Mouse (Mus musculus) kidney, adult 18-20 months (tissue): ENCODE measurements around the gene Cep131.

Experiments used
- DNase-seq: peaks from one replicate; pipeline ENCODE4 v3.0.0; 2021

The Cep131 gene

DNA sequence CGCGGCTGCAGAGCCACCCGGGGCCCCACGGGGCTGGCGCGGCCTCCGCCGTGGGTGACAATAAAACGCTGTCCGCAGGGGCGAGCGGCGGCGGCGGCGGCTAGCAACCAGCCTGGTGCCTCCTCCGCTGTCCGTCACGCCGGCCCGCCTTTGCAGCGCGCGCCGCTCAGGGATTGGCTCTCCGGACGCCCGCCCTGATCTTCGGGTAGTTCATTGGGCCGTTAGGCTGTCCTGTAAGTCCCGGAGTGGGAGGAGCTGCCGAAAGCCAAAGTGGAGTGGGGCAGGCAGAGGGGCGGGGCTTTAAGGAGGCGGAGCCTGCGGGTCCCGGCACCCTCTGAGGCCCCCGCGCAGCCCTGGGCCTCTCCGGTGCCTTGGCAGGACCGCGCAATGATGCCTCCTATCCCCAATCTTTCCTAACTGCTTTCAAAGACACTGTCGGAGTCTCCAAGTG is at the start of gene Cep131:
Gene Cep131, minus strand, starts transcription at position 126 of the 451 bp plus-strand sequence.
- DNase-seq, result peak; percentile 99

GRCm38 (mm10) chr11:120136195-120136594 is 49.6 kb upstream of the Cep131 start:
- DNase-seq, result no peak

DNA sequence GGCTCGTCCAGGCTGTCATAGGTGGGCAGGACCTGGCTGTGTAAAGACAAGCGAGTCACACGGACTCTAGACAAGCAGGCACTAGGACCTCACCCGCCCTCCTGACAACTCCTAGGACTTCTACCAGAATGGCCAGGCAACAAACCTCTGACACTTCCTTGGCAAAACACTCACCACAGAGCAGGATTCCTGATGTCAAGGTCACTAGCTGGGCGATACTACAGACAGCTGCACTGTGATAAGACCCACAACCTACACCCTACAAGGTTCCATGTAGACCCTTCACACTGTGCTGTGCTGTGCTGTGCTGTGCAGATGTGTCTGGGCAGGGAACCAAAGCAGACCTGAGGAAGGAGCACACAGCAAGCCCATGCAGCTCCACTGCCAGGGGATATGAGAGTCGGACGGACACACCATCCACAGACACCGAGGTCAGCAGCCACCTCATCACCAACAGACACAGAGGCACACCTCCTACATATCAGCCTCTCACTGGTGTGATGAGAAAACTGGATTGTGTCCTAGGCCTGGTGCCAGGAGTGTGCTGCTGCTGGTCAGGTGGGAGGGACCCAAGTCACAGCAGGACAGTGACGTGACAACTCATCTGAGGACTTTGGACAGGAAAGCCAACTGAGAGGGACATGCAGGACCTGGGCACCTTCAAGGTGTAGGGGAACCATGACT is 48.4 kb upstream of the Cep131 start:
- no peak for DNase-seq

DNA sequence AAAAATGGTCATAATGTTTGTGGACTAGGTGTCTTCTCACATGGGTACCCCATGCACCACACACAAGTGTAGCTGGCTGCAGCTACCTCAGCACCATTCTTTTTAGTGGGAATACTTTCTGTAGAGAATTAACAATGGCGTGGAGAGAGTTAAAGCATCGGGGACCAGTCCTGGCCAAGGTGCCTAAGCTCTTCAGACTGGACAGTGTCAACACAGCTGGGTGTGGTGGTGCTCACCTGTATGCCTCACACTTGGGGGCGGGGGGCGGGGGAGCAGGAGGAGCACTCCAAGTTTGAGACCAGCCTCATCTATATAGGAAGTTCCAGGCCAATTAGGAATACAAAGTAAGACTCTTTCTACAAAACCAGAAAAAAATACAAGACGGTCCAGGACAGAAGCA is 47.5 kb upstream of the Cep131 start:
- no peak for DNase-seq

GRCm38 (mm10) chr11:120129281-120129680 is 42.7 kb upstream of the Cep131 start:
- no peak for DNase-seq

- no peak for DNase-seq
Observed at GRCm38 (mm10) chr11:120126845-120127244, 40.2 kb upstream of the Cep131 start.

DNA sequence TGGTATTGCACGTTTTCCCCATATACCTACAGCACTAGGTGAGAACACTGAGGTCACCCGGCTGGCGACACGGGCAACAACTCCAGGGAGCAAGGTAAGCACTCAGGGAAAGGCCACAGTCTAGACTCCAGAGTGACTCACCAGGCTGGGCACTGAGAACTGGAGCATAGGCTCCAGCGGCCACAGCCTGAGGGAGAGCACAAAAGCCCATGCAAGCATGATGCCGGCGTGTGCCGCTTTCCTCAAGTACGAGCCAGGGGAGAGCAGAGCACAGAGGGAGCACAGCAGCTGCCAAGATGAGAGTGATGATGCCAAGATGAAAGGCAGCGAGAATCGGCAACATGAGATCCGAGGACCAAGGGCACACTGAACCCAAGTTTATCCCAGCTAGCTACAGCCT is 35.5 kb upstream of the Cep131 start:
- no peak for DNase-seq

- peak; percentile 83 for DNase-seq
Observed at GRCm38 (mm10) chr11:120120642-120121420, 34.2 kb upstream of the Cep131 start.

DNA sequence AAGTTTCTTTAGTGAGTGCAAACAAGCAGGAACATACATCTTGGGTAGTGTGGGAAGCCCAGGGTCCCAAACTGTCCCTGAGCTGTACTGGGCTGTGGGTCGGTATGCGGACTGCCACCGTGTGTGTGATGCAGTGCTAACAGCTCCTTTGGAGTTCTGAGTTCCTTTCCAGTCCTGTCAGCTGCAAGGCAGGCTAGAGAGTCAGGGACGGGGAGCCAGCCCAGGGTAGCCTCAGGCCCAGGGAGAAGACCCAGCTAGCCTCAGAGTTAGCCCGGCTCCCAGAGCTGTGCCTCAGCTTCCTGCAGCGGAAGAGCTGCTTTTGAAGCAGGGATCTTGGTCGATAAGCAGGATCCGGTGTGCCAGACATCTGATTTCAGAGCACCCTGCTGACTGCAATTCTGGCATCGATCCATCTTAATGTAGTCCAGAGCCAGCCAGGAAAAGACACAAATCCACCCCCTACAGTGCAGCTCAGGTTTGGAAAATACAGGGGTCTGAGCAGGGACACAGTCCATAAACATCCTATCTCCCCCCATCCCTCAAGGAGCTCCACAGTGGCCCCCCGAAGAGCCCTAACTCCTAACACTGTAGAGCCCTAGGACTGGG is 33.4 kb upstream of the Cep131 start:
- no peak for DNase-seq

GRCm38 (mm10) chr11:120119108-120119507 is 32.5 kb upstream of the Cep131 start:
- DNase-seq, result no peak

- DNase-seq, result no peak
Observed at GRCm38 (mm10) chr11:120117626-120118025, 31.0 kb upstream of the Cep131 start.

- DNase-seq, result no peak
Observed at GRCm38 (mm10) chr11:120114488-120115215, 28.0 kb upstream of the Cep131 start.

DNA sequence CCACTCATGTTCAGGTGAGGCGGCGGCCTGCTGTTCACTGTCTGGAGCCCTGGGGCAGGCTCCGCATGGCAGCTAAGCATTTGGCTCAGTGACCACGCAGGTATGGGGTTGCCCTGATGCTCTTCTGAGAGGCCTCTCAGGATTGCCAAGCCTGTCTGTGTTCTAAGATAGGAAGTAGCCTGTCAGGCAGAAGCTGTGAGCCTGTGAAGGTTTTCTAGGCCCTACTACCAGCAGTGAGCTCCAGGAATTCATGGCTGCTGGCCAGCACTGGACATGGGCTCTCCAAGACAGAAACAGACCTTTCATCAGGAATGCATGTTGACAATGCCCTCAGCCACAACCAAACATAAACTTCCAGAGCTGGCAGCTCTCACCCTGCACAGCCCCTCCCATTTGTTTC is 25.5 kb upstream of the Cep131 start:
- peak; percentile 59 for DNase-seq

GRCm38 (mm10) chr11:120111033-120111432 is 24.4 kb upstream of the Cep131 start:
- DNase-seq, result peak; percentile 47

DNA sequence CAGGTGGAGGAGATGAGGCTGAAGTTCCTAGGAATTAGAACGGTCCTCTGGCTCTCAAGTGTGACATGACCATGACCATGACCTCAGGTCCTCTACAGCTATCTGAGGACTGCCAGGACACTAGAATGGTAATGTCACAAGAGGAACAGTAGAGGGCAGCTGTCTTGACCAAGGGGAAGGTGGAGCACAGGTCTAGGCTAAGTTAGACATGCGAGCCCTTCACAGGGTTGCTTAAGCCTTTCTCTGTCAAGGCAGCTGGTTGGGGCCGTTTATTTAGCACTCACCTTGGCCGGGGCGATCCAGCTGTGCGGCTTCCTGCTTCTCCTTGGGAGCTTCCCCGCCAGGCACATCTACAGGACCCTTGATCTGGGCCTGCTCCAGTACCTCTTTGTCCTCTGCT is 23.9 kb upstream of the Cep131 start:
- no peak for DNase-seq

DNA sequence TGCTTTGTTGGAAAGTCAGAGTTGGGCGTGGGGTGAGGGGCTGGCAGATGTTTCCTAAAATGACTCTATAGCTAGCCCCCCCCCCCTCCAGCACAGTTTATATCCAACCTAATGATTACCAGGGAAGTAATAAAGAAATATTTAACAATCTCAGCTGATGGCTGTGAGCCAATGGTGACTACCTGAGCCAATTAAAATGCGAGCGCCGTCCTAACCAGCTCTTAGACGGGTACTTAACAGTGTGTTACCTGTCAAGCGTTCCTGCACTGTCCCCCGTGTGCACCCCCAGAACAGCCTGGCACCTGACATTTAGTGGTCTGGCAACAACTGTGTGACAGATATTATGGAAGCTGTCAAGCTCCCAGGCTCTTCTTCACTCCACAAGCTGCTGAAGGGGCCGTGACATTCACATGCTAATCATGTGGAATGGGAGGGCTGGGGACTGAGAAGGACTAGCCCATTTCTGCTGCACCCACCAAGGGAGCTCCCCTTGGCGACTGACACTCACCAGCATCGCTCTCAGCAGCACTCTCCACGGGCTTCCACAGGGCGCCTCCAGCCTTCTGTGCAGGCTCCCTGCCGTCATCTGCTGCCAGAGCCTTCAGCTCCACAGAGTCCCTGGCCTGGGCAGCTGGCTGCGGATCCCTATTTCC is 23.1 kb upstream of the Cep131 start:
- no peak for DNase-seq

- peak; percentile 45 for DNase-seq
Observed at GRCm38 (mm10) chr11:120107796-120108195, 21.2 kb upstream of the Cep131 start.

GRCm38 (mm10) chr11:120107026-120107425 is 20.4 kb upstream of the Cep131 start:
- DNase-seq, result no peak

DNA sequence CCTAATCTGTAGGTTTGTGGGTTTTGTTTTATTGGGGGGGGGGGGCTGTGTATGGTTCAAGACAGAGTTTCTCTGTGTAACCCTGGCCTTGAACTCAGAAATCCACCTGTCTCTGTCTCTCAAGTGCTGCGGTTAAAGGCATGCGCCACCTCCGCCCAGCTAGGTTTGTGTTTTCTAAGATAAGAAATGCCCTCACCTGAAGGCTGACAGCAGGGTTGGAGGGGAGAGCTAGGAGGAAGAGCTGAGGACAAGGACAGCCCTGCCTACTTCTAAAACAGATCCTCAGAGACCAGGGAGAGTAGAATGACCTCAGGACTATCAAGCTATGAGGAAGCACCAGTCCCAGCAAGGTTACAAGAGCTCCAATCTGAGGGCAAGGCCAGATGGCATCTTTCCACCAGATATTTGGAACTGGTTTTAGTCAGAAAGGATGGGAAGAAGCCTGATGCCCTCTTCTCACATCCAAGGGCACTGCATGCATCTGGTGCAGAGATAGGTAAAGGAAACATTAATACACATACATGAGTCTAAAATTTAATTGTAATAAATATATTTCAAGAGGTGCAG is 16.9 kb upstream of the Cep131 start:
- DNase-seq, result no peak

DNA sequence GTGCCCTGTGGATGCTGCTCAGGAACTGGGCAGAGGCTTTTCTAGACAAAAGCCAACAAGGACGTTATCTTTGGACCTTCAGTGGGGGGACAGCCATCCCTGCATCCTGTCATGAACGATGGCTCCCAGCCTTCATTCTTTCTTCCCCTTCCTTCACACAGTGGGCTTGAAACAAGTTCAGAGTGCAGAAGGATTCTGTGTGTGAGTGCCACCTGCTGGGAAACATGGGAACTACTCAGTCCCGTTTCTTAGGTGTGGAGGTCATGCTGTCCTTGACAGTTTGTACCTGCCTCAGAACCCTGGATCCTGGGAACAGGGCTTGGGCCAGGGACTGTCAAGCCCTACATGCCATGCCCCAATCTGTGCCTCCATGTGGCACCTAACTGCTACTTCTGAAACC is 14.4 kb upstream of the Cep131 start:
- peak; percentile 84 for DNase-seq

DNA sequence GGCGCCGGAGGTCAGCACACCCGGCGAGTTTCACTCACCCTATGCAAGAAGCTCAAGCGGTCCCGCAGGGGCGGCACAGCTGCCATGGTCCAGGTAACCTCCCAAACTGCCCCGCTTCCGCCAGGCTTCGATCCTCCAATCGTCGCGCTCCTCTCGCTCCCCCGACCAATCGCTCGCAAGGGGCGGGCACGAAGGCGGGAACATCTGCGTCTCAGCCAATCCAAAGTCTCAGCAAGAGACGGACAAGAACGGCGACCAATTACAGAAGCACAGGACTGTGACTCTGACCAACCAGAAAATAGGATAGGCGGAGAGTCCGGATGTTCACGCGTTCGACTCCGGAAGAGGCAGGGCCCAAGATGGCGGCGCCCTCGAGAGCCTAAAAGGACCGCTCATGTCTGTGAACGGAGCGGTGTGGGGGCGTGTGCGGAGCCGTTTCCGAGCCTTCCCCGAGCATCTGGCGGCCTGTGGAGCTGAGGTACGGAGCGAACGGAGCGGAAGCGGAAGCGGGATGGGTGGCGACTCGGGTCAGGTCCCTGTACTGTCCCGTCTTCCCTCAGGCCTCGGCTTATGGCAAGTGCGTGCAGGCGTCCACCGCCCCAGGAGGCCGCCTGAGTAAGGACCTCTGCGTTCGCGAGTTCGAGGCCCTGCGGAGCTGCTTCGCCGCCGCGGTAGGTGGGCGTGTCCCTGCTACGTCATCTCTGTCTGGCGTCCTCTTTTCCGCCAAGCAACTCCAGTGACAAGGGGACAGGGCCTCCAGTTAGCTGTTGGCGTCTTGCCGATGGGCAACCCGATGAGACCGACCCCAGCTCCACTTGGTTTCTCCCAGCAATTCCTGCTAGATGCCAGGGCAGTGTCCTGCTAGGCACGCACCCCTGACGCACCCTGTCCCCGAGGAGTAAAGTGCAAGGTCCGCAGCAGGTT is 12.2 kb upstream of the Cep131 start, which contains the start of the genes Tepsin and Ndufaf8:
Gene Tepsin, minus strand, starts transcription at position 144 of the 924 bp plus-strand sequence.
Gene Ndufaf8, plus strand, starts transcription at position 341 of the 924 bp plus-strand sequence.
- DNase-seq, result peak; percentile 100
